Mouse (Mus musculus): Measurements from ENCODE around the gene Frs2.

Frs2 gene

GRCm38 (mm10) chr10:117105015-117105414, 43.3 kb downstream of the Frs2 start:
- DNase-seq (ENCODE audit: low spot score) = no peak

GRCm38 (mm10) chr10:117103854-117104598, 44.3 kb downstream of the Frs2 start:
- no peak for DNase-seq (ENCODE audit: low spot score)

GRCm38 (mm10) chr10:117100175-117100574, 48.2 kb downstream of the Frs2 start:
- no peak for DNase-seq (ENCODE audit: low spot score)

- DNase-seq (ENCODE audit: low spot score) = no peak
These were observed 51.1 kb downstream of the Frs2 start for GRCm38 (mm10) chr10:117097116-117097698.

GRCm38 (mm10) chr10:117096096-117096495, 52.2 kb downstream of the Frs2 start:
- DNase-seq (ENCODE audit: low spot score) = no peak

- no peak for DNase-seq (ENCODE audit: low spot score)
These were observed 53.6 kb downstream of the Frs2 start for GRCm38 (mm10) chr10:117094504-117095329.

GRCm38 (mm10) chr10:117089628-117090027, 58.7 kb downstream of the Frs2 start:
- no peak for DNase-seq (ENCODE audit: low spot score)

- DNase-seq (ENCODE audit: low spot score) = no peak
These were observed 66.4 kb downstream of the Frs2 start for GRCm38 (mm10) chr10:117081914-117082359.

- no peak for DNase-seq (ENCODE audit: low spot score)
These were observed 67.0 kb downstream of the Frs2 start for GRCm38 (mm10) chr10:117081326-117081725.

GRCm38 (mm10) chr10:117078284-117078683, 70.0 kb downstream of the Frs2 start:
- DNase-seq (ENCODE audit: low spot score) = no peak

GRCm38 (mm10) chr10:117073176-117073575, 75.2 kb downstream of the Frs2 start:
- DNase-seq (ENCODE audit: low spot score) = no peak

- DNase-seq (ENCODE audit: low spot score) = no peak
These were observed 76.0 kb downstream of the Frs2 start for GRCm38 (mm10) chr10:117072191-117072888.

GRCm38 (mm10) chr10:117069109-117069508, 79.2 kb downstream of the Frs2 start:
- no peak for DNase-seq (ENCODE audit: low spot score)

GRCm38 (mm10) chr10:117064076-117064475, 84.3 kb downstream of the Frs2 start:
- no peak for DNase-seq (ENCODE audit: low spot score)

- peak; percentile 88 for DNase-seq (ENCODE audit: low spot score)
These were observed 84.9 kb downstream of the Frs2 start, which contains the start of gene Cct2 for GRCm38 (mm10) chr10:117063254-117064021. Cct2 (minus strand) TSS chr10:117063814.

GRCm38 (mm10) chr10:117062894-117063253, 85.5 kb downstream of the Frs2 start:
- no peak for DNase-seq (ENCODE audit: low spot score)

- no peak for DNase-seq (ENCODE audit: low spot score)
These were observed 92.7 kb downstream of the Frs2 start for GRCm38 (mm10) chr10:117055668-117056067.

- no peak for DNase-seq (ENCODE audit: low spot score)
These were observed 98.3 kb downstream of the Frs2 start for GRCm38 (mm10) chr10:117049961-117050597.

- DNase-seq (ENCODE audit: low spot score) = no peak
These were observed 99.1 kb downstream of the Frs2 start for GRCm38 (mm10) chr10:117049253-117049652.

GRCm38 (mm10) chr10:117045175-117046056, 102.9 kb downstream of the Frs2 start, which contains the start of gene Lrrc10:
Lrrc10 (plus strand) TSS chr10:117045341.
- no peak for DNase-seq (ENCODE audit: low spot score)
